Mouse (Mus musculus) ovary, adult 18-20 months (tissue): ENCODE measurements around the gene Gne.
A peak's percentile ranks its signal among the peaks of the same experiment; 100 is the strongest.

ENCODE experiments used
- DNase-seq: peaks from one replicate; pipeline ENCODE4 v3.0.0; 2022; ENCODE audit warnings: low spot score, mixed read lengths

The Gne gene

DNA sequence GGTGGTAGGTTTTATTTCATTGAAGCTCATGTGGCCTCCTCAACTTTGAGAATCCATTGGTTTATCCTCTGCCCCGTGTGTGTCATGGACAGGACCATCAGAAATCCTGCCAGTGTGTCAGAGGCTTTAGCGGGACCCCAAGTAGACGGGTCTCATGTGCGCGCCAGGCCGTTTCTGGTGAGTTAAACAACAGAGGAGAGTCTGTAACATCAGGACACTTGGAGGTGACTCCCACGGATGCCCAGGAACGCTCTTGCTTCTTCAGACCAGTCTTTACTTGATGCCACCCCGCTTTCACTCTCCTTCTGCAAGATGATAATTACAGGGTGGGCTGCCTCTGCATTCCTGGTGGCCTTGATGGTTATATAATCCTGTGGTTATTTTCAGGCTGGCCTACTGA lies 60.3 kb downstream of the Gne start:
- DNase-seq = no peak

- DNase-seq = no peak
Observed at GRCm38 (mm10) chr4:44022766-44023165, 61.2 kb downstream of the Gne start.

DNA sequence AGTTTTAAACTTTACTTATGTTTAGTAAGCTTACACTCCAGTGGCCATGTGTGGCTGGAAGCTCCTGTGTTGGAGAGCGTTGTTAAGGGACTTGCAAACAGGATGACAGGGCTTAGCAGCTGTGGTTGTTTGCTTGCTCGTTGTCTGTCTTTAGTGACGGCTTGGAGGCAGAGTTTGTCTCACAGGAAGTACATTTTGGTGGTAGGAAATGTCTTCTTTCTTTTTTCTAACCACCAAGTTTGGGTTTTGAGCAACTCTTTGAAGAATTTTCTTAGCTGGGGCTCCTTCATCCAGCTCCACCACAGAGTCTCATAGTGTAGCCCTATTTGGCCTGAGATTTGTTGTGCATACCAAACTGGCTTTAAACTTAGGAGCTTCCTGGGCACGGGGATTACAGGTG lies 61.7 kb downstream of the Gne start:
- DNase-seq = no peak

- no peak for DNase-seq
Observed at GRCm38 (mm10) chr4:44016791-44017190, 67.2 kb downstream of the Gne start.

- DNase-seq = no peak
Observed at GRCm38 (mm10) chr4:44016071-44016470, 67.9 kb downstream of the Gne start.

DNA sequence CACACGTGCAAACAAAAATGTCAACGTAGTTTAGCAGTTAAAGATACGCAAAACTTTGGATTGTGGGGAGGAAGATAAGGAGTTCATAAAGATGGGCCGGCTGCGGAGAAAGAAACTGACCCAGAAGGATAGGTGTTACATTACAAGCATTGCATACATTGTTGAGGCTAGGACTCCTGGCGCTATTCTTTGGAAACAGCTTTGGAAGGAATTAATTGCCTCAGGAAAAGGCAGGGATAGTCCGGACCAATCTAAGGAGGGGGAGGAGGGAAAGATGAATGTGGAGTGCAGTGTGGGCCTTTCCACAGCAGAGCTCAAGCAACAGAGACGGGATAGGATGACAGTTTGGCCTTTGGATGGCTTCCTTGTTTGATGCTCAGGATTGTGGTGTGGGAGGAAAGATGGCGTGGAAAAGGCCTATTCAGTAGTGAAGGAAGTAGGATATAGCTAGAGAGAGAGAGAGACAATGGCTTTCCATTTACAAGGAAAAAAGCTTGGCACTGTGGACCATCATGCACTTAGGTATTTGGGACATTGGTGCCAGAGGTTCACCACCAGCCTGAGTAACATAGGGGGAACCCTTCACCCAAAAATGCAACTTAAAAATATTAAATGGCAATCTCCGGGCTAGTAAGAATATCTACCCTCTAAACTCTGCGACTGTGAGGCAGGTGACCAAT lies 70.4 kb downstream of the Gne start:
- no peak for DNase-seq

DNA sequence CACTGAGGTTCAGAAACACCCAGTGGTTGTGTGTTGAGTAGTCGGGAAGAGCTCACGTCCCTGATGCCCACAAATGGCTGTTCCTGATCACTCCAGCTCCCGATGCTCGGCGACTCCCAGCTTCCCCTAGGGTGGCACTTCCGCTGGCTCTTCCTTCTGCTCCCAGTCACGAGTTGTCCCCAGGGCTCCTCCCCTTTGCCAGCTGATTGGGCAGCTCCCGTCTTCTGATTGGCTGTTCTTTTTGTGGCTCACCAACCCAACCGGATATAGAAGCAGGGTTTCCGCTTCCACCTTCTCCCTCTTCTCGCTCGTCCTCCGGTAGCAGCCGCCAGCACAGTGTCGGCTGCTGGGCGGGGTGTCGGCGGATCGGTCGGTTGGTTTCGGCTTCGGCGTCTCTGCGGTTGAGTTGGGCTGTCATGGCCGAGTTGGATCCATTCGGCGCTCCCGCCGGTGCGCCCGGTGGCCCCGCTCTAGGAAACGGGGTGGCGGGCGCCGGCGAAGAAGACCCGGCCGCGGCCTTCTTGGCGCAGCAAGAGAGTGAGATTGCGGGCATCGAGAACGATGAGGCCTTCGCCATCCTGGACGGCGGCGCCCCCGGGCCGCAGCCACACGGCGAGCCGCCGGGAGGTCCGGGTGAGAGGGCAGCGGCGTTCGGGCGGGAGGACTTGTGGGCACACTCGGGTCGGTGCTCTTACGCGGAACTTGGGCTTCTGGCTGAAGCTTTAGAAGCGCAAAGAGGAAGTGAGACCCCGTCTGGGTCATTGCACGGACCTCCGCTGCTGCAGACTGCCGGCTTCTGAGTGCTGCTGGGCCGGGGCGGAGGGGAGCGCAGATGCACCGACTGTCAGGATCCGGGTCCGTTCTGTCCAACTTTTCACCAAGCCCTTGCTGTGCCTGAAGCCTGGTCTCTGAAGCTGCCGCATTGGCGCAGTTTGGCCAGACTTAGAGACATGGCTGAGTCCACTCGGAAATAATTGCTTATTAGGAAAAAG lies 71.3 kb downstream of the Gne start:
- DNase-seq = peak; percentile 92

GRCm38 (mm10) chr4:44011799-44012198 lies 72.2 kb downstream of the Gne start:
- no peak for DNase-seq

- no peak for DNase-seq
Observed at GRCm38 (mm10) chr4:44010893-44011292, 73.1 kb downstream of the Gne start.

DNA sequence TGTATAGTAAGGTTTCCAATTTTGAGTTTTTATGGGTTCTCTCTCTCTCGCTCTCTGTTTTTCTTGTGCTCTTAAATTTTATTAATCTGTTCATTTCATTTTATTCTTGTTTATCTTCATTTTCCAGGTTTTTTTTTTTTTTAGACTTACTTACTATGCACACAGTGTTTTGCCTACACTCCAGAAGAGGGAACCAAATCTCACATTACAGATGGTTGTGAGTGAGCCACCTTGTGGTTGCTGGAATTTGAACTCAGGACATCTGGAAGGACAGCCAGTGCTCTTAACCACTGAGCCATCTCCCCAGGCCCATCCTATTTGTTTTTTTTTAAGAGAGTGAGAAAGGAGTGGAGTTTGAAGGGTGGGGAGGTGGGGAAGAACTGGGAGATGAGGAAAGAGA lies 73.8 kb downstream of the Gne start:
- DNase-seq = no peak

DNA sequence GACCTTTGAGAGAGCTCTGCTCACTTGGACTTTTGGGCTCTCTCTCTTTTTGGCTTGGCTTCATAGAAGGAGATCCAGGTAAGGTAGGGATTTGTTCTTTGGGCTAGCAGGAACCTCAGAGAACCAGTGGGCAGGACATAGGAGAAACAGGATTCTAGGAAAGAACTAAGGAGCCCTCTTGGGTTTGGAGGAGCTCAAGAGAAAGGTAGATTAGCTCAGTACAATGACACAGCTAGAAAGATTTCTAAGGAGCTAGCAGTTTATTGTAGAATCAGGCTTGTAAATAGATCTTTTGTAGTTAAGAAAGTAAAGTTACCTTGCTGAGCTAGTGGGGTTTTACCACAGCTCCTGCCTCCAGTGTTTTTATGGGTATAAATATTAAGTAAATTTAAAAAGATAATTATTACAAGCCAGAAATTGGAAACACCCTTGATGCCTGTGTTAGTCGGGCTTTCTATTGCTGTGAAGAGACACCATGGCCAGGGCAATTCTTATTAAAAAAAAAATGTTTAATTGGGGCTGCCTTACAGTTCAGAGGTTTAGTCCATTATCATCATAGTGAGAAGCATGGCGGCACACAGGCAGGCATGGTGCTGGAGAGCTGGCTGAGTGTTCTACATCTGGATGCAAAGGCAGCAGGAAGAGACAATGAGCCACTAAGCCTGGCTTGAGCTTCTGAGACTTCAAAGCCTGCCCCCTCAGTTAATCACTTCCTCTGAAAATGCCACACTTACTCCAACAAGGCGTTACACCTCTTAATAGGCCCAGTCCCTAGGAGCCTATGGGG lies 79.2 kb downstream of the Gne start:
- no peak for DNase-seq

- no peak for DNase-seq
Observed at GRCm38 (mm10) chr4:44004126-44004525, 79.9 kb downstream of the Gne start, which contains the start of gene Clta. Gene Clta (plus strand): TSS chr4:44004452.

- DNase-seq = no peak
Observed at GRCm38 (mm10) chr4:44003622-44004021, 80.4 kb downstream of the Gne start.

- DNase-seq = no peak
Observed at GRCm38 (mm10) chr4:43994342-43994741, 89.6 kb downstream of the Gne start.

- no peak for DNase-seq
Observed at GRCm38 (mm10) chr4:43993072-43993471, 90.9 kb downstream of the Gne start.

GRCm38 (mm10) chr4:43988976-43989375 lies 95.0 kb downstream of the Gne start:
- DNase-seq = no peak

- no peak for DNase-seq
Observed at GRCm38 (mm10) chr4:43984326-43984725, 99.7 kb downstream of the Gne start.
